In genomic region chr4:139052796-139053195, GRCm38 (mm10) we compare ENCODE assay signal across 24 mouse cellular contexts. TPM values are rescaled to one million over a fixed set of nuclear protein-coding genes. Genes with fewer than 3 reads are reported as not detected.
"Had no signal": no experiment of that assay in that cellular context is flagged by ENCODE, and none has a peak within 500 bp of the region (broad histone marks: within the 10 kb centered on the region; RNA-seq: fewer than 3 reads in every experiment).

No protein-coding gene starts in this region.

- H3K9me3 ChIP-seq: midbrain, embryonic 10.5 days; midbrain, embryonic 13.5 days; midbrain, embryonic 15.5 days; neural tube, embryonic 13.5 days; neural tube, embryonic 15.5 days had no signal

- H3K4me2 ChIP-seq: lung, embryonic 14.5 days; midbrain, embryonic 13.5 days; midbrain, embryonic 15.5 days; neural tube, embryonic 13.5 days; neural tube, embryonic 15.5 days had no signal

- DNase-seq: lung, adult 18-20 months; lung, embryonic 14.5 days; lung, postnatal 10 days; lung, postnatal 4 days; retina, postnatal 1 day; right cerebral cortex, adult 18-20 months; right cerebral cortex, postnatal 25 days; right cerebral cortex, postnatal 4 days; spleen, adult 18-20 months; thymus, adult 18-20 months; thymus, postnatal 14 days; thymus, postnatal 36 days had no signal

- H3K27me3 ChIP-seq: midbrain, embryonic 15.5 days; neural tube, embryonic 15.5 days had no signal

- H3K27ac ChIP-seq: midbrain, embryonic 10.5 days; midbrain, embryonic 13.5 days; midbrain, embryonic 15.5 days; neural tube, embryonic 13.5 days; neural tube, embryonic 15.5 days had no signal

- H3K9ac ChIP-seq: lung, embryonic 14.5 days; midbrain, embryonic 13.5 days; midbrain, embryonic 15.5 days; neural tube, embryonic 13.5 days; neural tube, embryonic 15.5 days had no signal

- H3K4me3 ChIP-seq: midbrain, embryonic 10.5 days; midbrain, embryonic 13.5 days; midbrain, embryonic 15.5 days; myocyte; neural tube, embryonic 13.5 days; neural tube, embryonic 15.5 days had no signal

- ATAC-seq: midbrain, embryonic 13.5 days; midbrain, embryonic 15.5 days had no signal

- H3K36me3 ChIP-seq: midbrain, embryonic 10.5 days; midbrain, embryonic 13.5 days; midbrain, embryonic 15.5 days; neural tube, embryonic 13.5 days; neural tube, embryonic 15.5 days had no signal

- H3K4me1 ChIP-seq: midbrain, embryonic 10.5 days had no signal

RNA-seq across cellular contexts. Expression of gene Htr6, which starts 22.6 kb away (rescaled TPM):
- total RNA-seq: megakaryocyte, adult 5-6 weeks; megakaryocyte-erythroid progenitor cell, adult 5-6 weeks had no signal
- polyA plus RNA-seq: lung, embryonic 14.5 days; lung, embryonic 16.5 days; midbrain, embryonic 10.5 days; stomach, embryonic 14.5 days; stomach, embryonic 16.5 days; thymus, postnatal 0 days had no signal

RNA-seq across cellular contexts. Expression of gene Nbl1, which starts 40.0 kb away (rescaled TPM):
- total RNA-seq: megakaryocyte-erythroid progenitor cell, adult 5-6 weeks had no signal
